Mouse (Mus musculus): Measurements from ENCODE around the gene Olfr1302. TPM values are rescaled to one million over a fixed set of nuclear protein-coding genes. Genes with fewer than 3 reads are reported as not detected.

Olfr1302 gene
- total RNA-seq (2014; rRNA removed; ENCODE audit: low replicate concordance) = not detected in 2 replicates
- not detected in 2 replicates for polyA plus RNA-seq (2015; fragmentation: Nextera tagmentation; extraction: Ambion mirVana)

- no peak for ATAC-seq (ENCODE audit: insufficient read depth, low read depth)
- no peak for DNase-seq (ENCODE audit: low spot score)
- 69% methylated on average over 2 of the region's 2 CpGs for WGBS
Observed at GRCm38 (mm10) chr2:111777129-111777528, at the start of gene Olfr1302. TSS of gene Olfr1302 (plus strand) at chr2:111777429.

GRCm38 (mm10) chr2:111750706-111751105 is 26.5 kb upstream of the Olfr1302 start, which contains the start of gene Olfr1301:
TSS of gene Olfr1301 (plus strand) at chr2:111751006.
- no peaks in the 10 kb centered on the region for H3K9me3 ChIP-seq (replicated peaks; ENCODE audit: control insufficient read depth, low read length)
- H3K4me3 ChIP-seq (ENCODE audit: low read depth, low read length) = no peak within 1 kb of the TSS
- TF ChIP-seq CTCF (IDR thresholded peaks at IDR 0.05; ENCODE audit: low read depth) = no peak
- ATAC-seq (ENCODE audit: insufficient read depth, low read depth) (no peak), DNase-seq (ENCODE audit: low spot score) (no peak)
- H3K36me3 ChIP-seq (replicated peaks; ENCODE audit: control insufficient read depth, insufficient read depth, low read length) = no peaks in the 10 kb centered on the region
- H3K4me2 ChIP-seq (ENCODE audit: low read depth, low read length) = no peak within 1 kb of the TSS
- H3K9ac ChIP-seq (replicated peaks; ENCODE audit: low read depth, low read length) = no peak within 1 kb of the TSS
- no peaks in the 10 kb centered on the region for H3K4me1 ChIP-seq (ENCODE audit: control insufficient read depth, insufficient read depth)
- H3K27me3 ChIP-seq (ENCODE audit: control insufficient read depth, insufficient read depth, low read length) = no peaks in the 10 kb centered on the region
- H3K27ac ChIP-seq (ENCODE audit: low read depth) = no peak within 1 kb of the TSS
- 74% methylated on average over 3 of the region's 3 CpGs for WGBS

More at GRCm38 (mm10) chr2:111777129-111777528, at the start of gene Olfr1302:
- Histone ChIP-seq H3K4me1 (ENCODE audit: control insufficient read depth, insufficient read depth) (no peaks in the 10 kb centered on the region), H3K4me3 (ENCODE audit: low read depth, low read length) (no peak within 1 kb of the TSS), H3K9ac (replicated peaks; ENCODE audit: low read depth, low read length) (no peak within 1 kb of the TSS), H3K27me3 (ENCODE audit: control insufficient read depth, insufficient read depth, low read length) (no peaks in the 10 kb centered on the region), H3K27ac (ENCODE audit: low read depth) (no peak within 1 kb of the TSS), H3K4me2 (ENCODE audit: low read depth, low read length) (no peak within 1 kb of the TSS), H3K9me3 (replicated peaks; ENCODE audit: control insufficient read depth, low read length) (no peaks in the 10 kb centered on the region), H3K36me3 (replicated peaks; ENCODE audit: control insufficient read depth, insufficient read depth, low read length) (no peaks in the 10 kb centered on the region)
- TF ChIP-seq EP300 (IDR thresholded peaks at IDR 0.05; ENCODE audit: low read depth) = no peak
- TF ChIP-seq CTCF (IDR thresholded peaks at IDR 0.05; ENCODE audit: low read depth) = no peak

- no peaks in the 10 kb centered on the region for H3K4me1 ChIP-seq (ENCODE audit: control insufficient read depth, insufficient read depth)
- DNase-seq (ENCODE audit: low spot score) = no peak
- H3K9ac ChIP-seq (replicated peaks; ENCODE audit: low read depth, low read length) = no peak overlapping the region
- no peak overlapping the region for H3K4me2 ChIP-seq (ENCODE audit: low read depth, low read length)
- H3K27ac ChIP-seq (ENCODE audit: low read depth) = no peak overlapping the region
- no peaks in the 10 kb centered on the region for H3K27me3 ChIP-seq (ENCODE audit: control insufficient read depth, insufficient read depth, low read length)
- H3K9me3 ChIP-seq (replicated peaks; ENCODE audit: control insufficient read depth, low read length) = no peaks in the 10 kb centered on the region
- TF ChIP-seq CTCF (IDR thresholded peaks at IDR 0.05; ENCODE audit: low read depth) (no peak), EP300 (IDR thresholded peaks at IDR 0.05; ENCODE audit: low read depth) (no peak)
- no peak overlapping the region for H3K4me3 ChIP-seq (ENCODE audit: low read depth, low read length)
- no peaks in the 10 kb centered on the region for H3K36me3 ChIP-seq (replicated peaks; ENCODE audit: control insufficient read depth, insufficient read depth, low read length)
- ATAC-seq (ENCODE audit: insufficient read depth, low read depth) = no peak
Observed at GRCm38 (mm10) chr2:111812936-111813335, 35.7 kb downstream of the Olfr1302 start.

- no peak for DNase-seq (ENCODE audit: low spot score)
- H3K27me3 ChIP-seq (ENCODE audit: control insufficient read depth, insufficient read depth, low read length) = no peaks in the 10 kb centered on the region
- no peaks in the 10 kb centered on the region for H3K36me3 ChIP-seq (replicated peaks; ENCODE audit: control insufficient read depth, insufficient read depth, low read length)
- no peak for ATAC-seq (ENCODE audit: insufficient read depth, low read depth)
- H3K27ac ChIP-seq (ENCODE audit: low read depth) = no peak within 1 kb of the TSS
- no peak within 1 kb of the TSS for H3K4me3 ChIP-seq (ENCODE audit: low read depth, low read length)
- TF ChIP-seq CTCF (IDR thresholded peaks at IDR 0.05; ENCODE audit: low read depth) = no peak
- TF ChIP-seq EP300 (IDR thresholded peaks at IDR 0.05; ENCODE audit: low read depth) = no peak
- no peaks in the 10 kb centered on the region for H3K4me1 ChIP-seq (ENCODE audit: control insufficient read depth, insufficient read depth)
- no peaks in the 10 kb centered on the region for H3K9me3 ChIP-seq (replicated peaks; ENCODE audit: control insufficient read depth, low read length)
- no peak within 1 kb of the TSS for H3K4me2 ChIP-seq (ENCODE audit: low read depth, low read length)
- no peak within 1 kb of the TSS for H3K9ac ChIP-seq (replicated peaks; ENCODE audit: low read depth, low read length)
- 68% methylated on average over 2 of the region's 2 CpGs for WGBS
Observed at GRCm38 (mm10) chr2:111820240-111820639, 43.0 kb downstream of the Olfr1302 start, which contains the start of gene Olfr1303. TSS of gene Olfr1303 (minus strand) at chr2:111820340.

Other genes with a start within 250 kb of the Olfr1302 start
- not detected in 2 replicates for gene Olfr1294, start 237.1 kb upstream of the Olfr1302 start, total RNA-seq (2014; rRNA removed; ENCODE audit: low replicate concordance)
- gene Olfr1294, start 237.1 kb upstream of the Olfr1302 start, polyA plus RNA-seq (2015; fragmentation: Nextera tagmentation; extraction: Ambion mirVana) = not detected in 2 replicates
- gene Olfr1295, start 207.7 kb upstream of the Olfr1302 start, total RNA-seq (2014; rRNA removed; ENCODE audit: low replicate concordance) = not detected in 2 replicates
- gene Olfr1295, start 207.7 kb upstream of the Olfr1302 start, polyA plus RNA-seq (2015; fragmentation: Nextera tagmentation; extraction: Ambion mirVana) = not detected in 2 replicates
- not detected in 2 replicates for gene Olfr1297, start 150.9 kb upstream of the Olfr1302 start, total RNA-seq (2014; rRNA removed; ENCODE audit: low replicate concordance)
- gene Olfr1297, start 150.9 kb upstream of the Olfr1302 start, polyA plus RNA-seq (2015; fragmentation: Nextera tagmentation; extraction: Ambion mirVana) = not detected in 2 replicates
- not detected in 2 replicates for gene Olfr1298, start 128.2 kb upstream of the Olfr1302 start, total RNA-seq (2014; rRNA removed; ENCODE audit: low replicate concordance)
- gene Olfr1298, start 128.2 kb upstream of the Olfr1302 start, polyA plus RNA-seq (2015; fragmentation: Nextera tagmentation; extraction: Ambion mirVana) = not detected in 2 replicates
- not detected in 2 replicates for gene Olfr1299, start 116.0 kb upstream of the Olfr1302 start, total RNA-seq (2014; rRNA removed; ENCODE audit: low replicate concordance)
- not detected in 2 replicates for gene Olfr1299, start 116.0 kb upstream of the Olfr1302 start, polyA plus RNA-seq (2015; fragmentation: Nextera tagmentation; extraction: Ambion mirVana)
- gene Olfr1301, start 26.4 kb upstream of the Olfr1302 start, total RNA-seq (2014; rRNA removed; ENCODE audit: low replicate concordance) = not detected in 2 replicates
- gene Olfr1301, start 26.4 kb upstream of the Olfr1302 start, polyA plus RNA-seq (2015; fragmentation: Nextera tagmentation; extraction: Ambion mirVana) = not detected in 2 replicates
- gene Olfr1303, start 42.9 kb downstream of the Olfr1302 start, total RNA-seq (2014; rRNA removed; ENCODE audit: low replicate concordance) = not detected in 2 replicates
- gene Olfr1303, start 42.9 kb downstream of the Olfr1302 start, polyA plus RNA-seq (2015; fragmentation: Nextera tagmentation; extraction: Ambion mirVana) = not detected in 2 replicates
- not detected in 2 replicates for gene Olfr1305, start 99.7 kb downstream of the Olfr1302 start, total RNA-seq (2014; rRNA removed; ENCODE audit: low replicate concordance)
- not detected in 2 replicates for gene Olfr1305, start 99.7 kb downstream of the Olfr1302 start, polyA plus RNA-seq (2015; fragmentation: Nextera tagmentation; extraction: Ambion mirVana)
- not detected in 2 replicates for gene Olfr1306, start 138.8 kb downstream of the Olfr1302 start, total RNA-seq (2014; rRNA removed; ENCODE audit: low replicate concordance)
- gene Olfr1306, start 138.8 kb downstream of the Olfr1302 start, polyA plus RNA-seq (2015; fragmentation: Nextera tagmentation; extraction: Ambion mirVana) = not detected in 2 replicates
- gene Olfr1307, start 172.0 kb downstream of the Olfr1302 start, total RNA-seq (2014; rRNA removed; ENCODE audit: low replicate concordance) = not detected in 2 replicates
- not detected in 2 replicates for gene Olfr1307, start 172.0 kb downstream of the Olfr1302 start, polyA plus RNA-seq (2015; fragmentation: Nextera tagmentation; extraction: Ambion mirVana)
- not detected in 2 replicates for gene Olfr1308, start 187.5 kb downstream of the Olfr1302 start, total RNA-seq (2014; rRNA removed; ENCODE audit: low replicate concordance)
- gene Olfr1308, start 187.5 kb downstream of the Olfr1302 start, polyA plus RNA-seq (2015; fragmentation: Nextera tagmentation; extraction: Ambion mirVana) = not detected in 2 replicates
- not detected in 2 replicates for gene Olfr1309, start 212.9 kb downstream of the Olfr1302 start, total RNA-seq (2014; rRNA removed; ENCODE audit: low replicate concordance)
- gene Olfr1309, start 212.9 kb downstream of the Olfr1302 start, polyA plus RNA-seq (2015; fragmentation: Nextera tagmentation; extraction: Ambion mirVana) = not detected in 2 replicates
- gene Olfr1310, start 235.3 kb downstream of the Olfr1302 start, total RNA-seq (2014; rRNA removed; ENCODE audit: low replicate concordance) = not detected in 2 replicates
- gene Olfr1310, start 235.3 kb downstream of the Olfr1302 start, polyA plus RNA-seq (2015; fragmentation: Nextera tagmentation; extraction: Ambion mirVana) = not detected in 2 replicates
- gene Olfr1311, start 247.0 kb downstream of the Olfr1302 start, total RNA-seq (2014; rRNA removed; ENCODE audit: low replicate concordance) = not detected in 2 replicates
- not detected in 2 replicates for gene Olfr1311, start 247.0 kb downstream of the Olfr1302 start, polyA plus RNA-seq (2015; fragmentation: Nextera tagmentation; extraction: Ambion mirVana)

Measured in heart, postnatal 0 days (tissue).